Mouse (Mus musculus) heart, embryonic 15.5 days (tissue): ENCODE measurements at regions not wholly inside any gene's neighbourhood (a gene's known extent, or its start where the extent isn't known, plus 50 kb on each side); places are given as distances from the start of the nearest gene placed in this dataset.

ENCODE experiments used
- ATAC-seq: fragments of 200-750 bp; cut with Nextera tagmentation; replicated peaks from 2 replicates; pipeline ENCODE4 v1.8.0; 2017; ENCODE audit warnings: low read depth, moderate TSS enrichment; ENCODE audit not compliant: insufficient number of reproducible peaks, insufficient read depth, low FRiP score
- H3K27ac ChIP-seq: fragments of 300-500 bp; sonication (generic); 2 replicates; pipeline ENCODE4 v1.5.1; 2015; ENCODE audit warnings: mild to moderate bottlenecking, inconsistent platforms
- H3K27me3 ChIP-seq: fragments of 300-500 bp; sonication (generic); 2 replicates; pipeline ENCODE4 v1.6.1; 2015; ENCODE audit warnings: inconsistent platforms
- H3K36me3 ChIP-seq: fragments of 300-500 bp; sonication (generic); 2 replicates; pipeline ENCODE4 v1.6.1; 2015; ENCODE audit warnings: mild to moderate bottlenecking, inconsistent platforms
- H3K4me1 ChIP-seq: fragments of 300-500 bp; sonication (generic); replicated peaks from 2 replicates; pipeline ENCODE4 v1.6.1; 2015; ENCODE audit warnings: inconsistent platforms
- H3K4me2 ChIP-seq: fragments of 300-500 bp; sonication (generic); 2 replicates; pipeline ENCODE4 v1.6.1; 2015; ENCODE audit warnings: inconsistent platforms, mild to moderate bottlenecking, moderate library complexity
- H3K4me3 ChIP-seq: fragments of 300-500 bp; sonication (generic); 2 replicates; pipeline ENCODE4 v1.5.1; 2015; ENCODE audit warnings: mild to moderate bottlenecking, inconsistent platforms
- H3K9ac ChIP-seq: fragments of 300-500 bp; sonication (generic); 2 replicates; pipeline ENCODE4 v1.6.1; 2015; ENCODE audit warnings: mild to moderate bottlenecking, inconsistent platforms
- H3K9me3 ChIP-seq: fragments of 300-500 bp; sonication (generic); replicated peaks from 2 replicates; pipeline ENCODE4 v1.6.1; 2016; ENCODE audit warnings: inconsistent platforms
- WGBS: fragments of 180-500 bp; shearing (Covaris S2); methylation state at CpG from one replicate; pipeline ENCODE4 v1.1.7; 2015; ENCODE audit warnings: mixed read lengths; 5-methylcytosine and 5-hydroxymethylcytosine counted together

GRCm38 (mm10) chr10:109515225-109515624, 504.4 kb upstream of the Syt1 start:
- ATAC-seq = no peak
- 75% methylated on average over 3 of the region's 3 CpGs for WGBS
- H3K9ac ChIP-seq = no peak overlapping the region

GRCm38 (mm10) chr10:109510917-109511715, 500.3 kb upstream of the Syt1 start:
- H3K4me2 ChIP-seq = no peak overlapping the region
- no peaks in the 10 kb centered on the region for H3K9me3 ChIP-seq
- 45% methylated on average over 1 of the region's 1 CpGs for WGBS
- no peak overlapping the region for H3K27ac ChIP-seq
- H3K4me1 ChIP-seq = no peaks in the 10 kb centered on the region
- no peaks in the 10 kb centered on the region for H3K36me3 ChIP-seq
- H3K9ac ChIP-seq = no peak overlapping the region
- no peaks in the 10 kb centered on the region for H3K27me3 ChIP-seq
- ATAC-seq = no peak
- H3K4me3 ChIP-seq = no peak overlapping the region

More at GRCm38 (mm10) chr10:109515225-109515624, 504.4 kb upstream of the Syt1 start:
- no peak overlapping the region for H3K4me3 ChIP-seq
- H3K27me3 ChIP-seq = no peaks in the 10 kb centered on the region
- no peaks in the 10 kb centered on the region for H3K9me3 ChIP-seq
- H3K27ac ChIP-seq = no peak overlapping the region
- no peaks in the 10 kb centered on the region for H3K36me3 ChIP-seq
- H3K4me1 ChIP-seq = no peaks in the 10 kb centered on the region
- H3K4me2 ChIP-seq = no peak overlapping the region

- Histone ChIP-seq H3K9me3 (no peaks in the 10 kb centered on the region), H3K27ac (no peak overlapping the region), H3K36me3 (no peaks in the 10 kb centered on the region), H3K9ac (no peak overlapping the region), H3K27me3 (no peaks in the 10 kb centered on the region), H3K4me2 (no peak overlapping the region), H3K4me3 (no peak overlapping the region), H3K4me1 (no peaks in the 10 kb centered on the region)
- ATAC-seq = no peak
- WGBS = 28% methylated on average over 1 of the region's 1 CpGs
Observed at GRCm38 (mm10) chr10:109508553-109508952, 497.8 kb upstream of the Syt1 start.

- Histone ChIP-seq H3K4me2 (no peak overlapping the region), H3K4me1 (no peaks in the 10 kb centered on the region), H3K4me3 (no peak overlapping the region), H3K36me3 (no peaks in the 10 kb centered on the region), H3K9ac (no peak overlapping the region), H3K27me3 (no peaks in the 10 kb centered on the region), H3K9me3 (no peaks in the 10 kb centered on the region), H3K27ac (no peak overlapping the region)
- 64% methylated on average over 3 of the region's 3 CpGs for WGBS
- ATAC-seq = no peak
Observed at GRCm38 (mm10) chr10:109507228-109507627, 496.4 kb upstream of the Syt1 start.

GRCm38 (mm10) chr10:109504683-109505082, 493.9 kb upstream of the Syt1 start:
- no peak for ATAC-seq
- Histone ChIP-seq H3K9me3 (no peaks in the 10 kb centered on the region), H3K27me3 (no peaks in the 10 kb centered on the region), H3K4me2 (no peak overlapping the region), H3K36me3 (no peaks in the 10 kb centered on the region), H3K27ac (no peak overlapping the region), H3K9ac (no peak overlapping the region), H3K4me1 (no peaks in the 10 kb centered on the region), H3K4me3 (no peak overlapping the region)
- WGBS = 45% methylated on average over 4 of the region's 4 CpGs

GRCm38 (mm10) chr10:109500861-109501260, 490.1 kb upstream of the Syt1 start:
- Histone ChIP-seq H3K9ac (no peak overlapping the region), H3K4me3 (no peak overlapping the region), H3K27me3 (no peaks in the 10 kb centered on the region), H3K27ac (no peak overlapping the region), H3K9me3 (no peaks in the 10 kb centered on the region), H3K36me3 (no peaks in the 10 kb centered on the region), H3K4me1 (no peaks in the 10 kb centered on the region), H3K4me2 (no peak overlapping the region)
- no peak for ATAC-seq

- H3K36me3 ChIP-seq = no peaks in the 10 kb centered on the region
- H3K27me3 ChIP-seq = no peaks in the 10 kb centered on the region
- H3K4me1 ChIP-seq = no peaks in the 10 kb centered on the region
- no peak overlapping the region for H3K4me2 ChIP-seq
- WGBS = 52% methylated on average over 3 of the region's 3 CpGs
- H3K9ac ChIP-seq = no peak overlapping the region
- H3K9me3 ChIP-seq = no peaks in the 10 kb centered on the region
- H3K4me3 ChIP-seq = no peak overlapping the region
- no peak overlapping the region for H3K27ac ChIP-seq
- no peak for ATAC-seq
Observed at GRCm38 (mm10) chr10:109498301-109498700, 487.5 kb upstream of the Syt1 start.

- no peak overlapping the region for H3K4me2 ChIP-seq
- no peaks in the 10 kb centered on the region for H3K4me1 ChIP-seq
- H3K9me3 ChIP-seq = no peaks in the 10 kb centered on the region
- no peaks in the 10 kb centered on the region for H3K36me3 ChIP-seq
- H3K27me3 ChIP-seq = no peaks in the 10 kb centered on the region
- H3K27ac ChIP-seq = no peak overlapping the region
- 77% methylated on average over 10 of the region's 10 CpGs for WGBS
- H3K4me3 ChIP-seq = no peak overlapping the region
- no peak for ATAC-seq
- no peak overlapping the region for H3K9ac ChIP-seq
Observed at GRCm38 (mm10) chr10:109496161-109496560, 485.4 kb upstream of the Syt1 start.

GRCm38 (mm10) chr10:109490765-109491164, 480.0 kb upstream of the Syt1 start:
- Histone ChIP-seq H3K27me3 (no peaks in the 10 kb centered on the region), H3K9ac (no peak overlapping the region), H3K36me3 (no peaks in the 10 kb centered on the region), H3K4me3 (no peak overlapping the region), H3K27ac (no peak overlapping the region), H3K9me3 (no peaks in the 10 kb centered on the region), H3K4me2 (no peak overlapping the region), H3K4me1 (no peaks in the 10 kb centered on the region)
- 80% methylated on average over 4 of the region's 4 CpGs for WGBS
- ATAC-seq = no peak

GRCm38 (mm10) chr10:109488000-109488399, 477.2 kb upstream of the Syt1 start:
- Histone ChIP-seq H3K4me3 (no peak overlapping the region), H3K4me2 (no peak overlapping the region), H3K36me3 (no peaks in the 10 kb centered on the region), H3K27ac (no peak overlapping the region), H3K9ac (no peak overlapping the region), H3K4me1 (no peaks in the 10 kb centered on the region), H3K27me3 (no peaks in the 10 kb centered on the region), H3K9me3 (no peaks in the 10 kb centered on the region)
- no peak for ATAC-seq
- 90% methylated on average over 1 of the region's 1 CpGs for WGBS

- no peaks in the 10 kb centered on the region for H3K4me1 ChIP-seq
- no peak overlapping the region for H3K27ac ChIP-seq
- no peaks in the 10 kb centered on the region for H3K9me3 ChIP-seq
- no peak for ATAC-seq
- no peak overlapping the region for H3K4me2 ChIP-seq
- H3K36me3 ChIP-seq = no peaks in the 10 kb centered on the region
- no peaks in the 10 kb centered on the region for H3K27me3 ChIP-seq
- no peak overlapping the region for H3K9ac ChIP-seq
- H3K4me3 ChIP-seq = no peak overlapping the region
- WGBS = 64% methylated on average over 7 of the region's 7 CpGs
Observed at GRCm38 (mm10) chr10:109486917-109487604, 476.3 kb upstream of the Syt1 start.

- Histone ChIP-seq H3K27ac (no peak overlapping the region), H3K4me1 (no peaks in the 10 kb centered on the region), H3K9me3 (no peaks in the 10 kb centered on the region), H3K36me3 (no peaks in the 10 kb centered on the region), H3K4me2 (no peak overlapping the region), H3K9ac (no peak overlapping the region), H3K27me3 (no peaks in the 10 kb centered on the region), H3K4me3 (no peak overlapping the region)
- no peak for ATAC-seq
Observed at GRCm38 (mm10) chr10:109480551-109480950, 469.8 kb upstream of the Syt1 start.
